Mouse (Mus musculus): ENCODE measurements around the gene Gm21865.
"Not testable (repeated sequence)": the region's sequence is repeated elsewhere in the genome, so short reads cannot be mapped to it uniquely, and the experiment has no call there.

Gene Gm21865

DNA sequence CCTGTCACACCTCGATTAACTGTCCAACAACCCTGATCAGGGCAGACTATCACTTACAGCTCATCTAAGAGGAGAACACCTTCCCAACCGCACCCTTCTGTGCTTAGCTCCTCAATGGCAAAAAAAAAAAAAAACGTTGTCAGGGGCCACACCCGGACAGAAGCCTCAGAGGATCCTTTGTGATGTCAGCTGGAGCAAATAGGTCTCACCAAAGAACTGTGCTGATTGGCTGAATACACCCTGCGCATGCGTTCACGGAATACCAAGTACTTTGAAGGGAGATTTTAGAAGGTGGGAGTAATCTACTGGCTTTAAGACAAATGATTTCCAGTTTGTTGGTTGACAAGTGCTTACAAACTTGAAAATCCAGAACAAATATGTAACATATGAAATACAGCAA is at the start of gene Gm21865:
Gene Gm21865 (minus strand): TSS at position 101 of the 400 bp plus-strand sequence.
- CTCF ChIA-PET, POLR2A ChIA-PET: not testable (repeated sequence)

All from embryonic stem cell, embryonic (primary cell).